Mouse (Mus musculus) G1E (cell line): Measurements from ENCODE around the gene Samd15.

Experiments used
- CTCF ChIP-seq: IDR thresholded peaks from 2 replicates; pipeline ENCODE4 v1.5.1; 2012; ENCODE audit warnings: low read depth, low read length, inconsistent platforms, mixed read lengths
- POLR2AphosphoS5 ChIP-seq: IDR thresholded peaks from 2 replicates; pipeline ENCODE4 v1.6.1; 2012; ENCODE audit warnings: low read depth, low read length, inconsistent platforms; ENCODE audit not compliant: insufficient replicate concordance
- TAL1 ChIP-seq: conservative IDR thresholded peaks from 2 replicates; pipeline ENCODE4 v1.6.1; 2012; ENCODE audit warnings: low read depth, low read length, inconsistent platforms, mixed read lengths

DNA sequence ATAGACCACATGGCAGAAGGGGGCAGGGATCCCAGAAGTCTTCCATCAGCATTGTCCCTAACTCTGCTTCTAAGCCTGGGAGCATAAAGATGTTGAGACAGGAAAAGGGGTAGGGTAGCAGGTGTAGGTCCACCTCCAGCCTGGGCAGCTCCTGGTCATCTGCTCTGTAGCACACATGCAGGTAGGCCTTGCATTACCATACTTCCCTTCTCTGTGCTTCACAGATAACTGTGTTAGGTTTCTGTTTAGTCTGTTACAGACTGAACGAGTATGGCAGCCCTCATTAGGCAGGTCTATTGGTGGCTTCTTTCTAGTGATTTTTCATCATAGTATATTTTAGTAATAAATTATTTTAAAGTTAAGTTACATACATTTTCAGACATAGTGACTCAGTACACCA lies 39.2 kb upstream of the Samd15 start:
- TF ChIP-seq CTCF (no peak), TAL1 (no peak), POLR2AphosphoS5 (no peak)
